Mouse (Mus musculus): ENCODE measurements around the gene Evc. TPM values are rescaled to one million over a fixed set of nuclear protein-coding genes. Genes with fewer than 3 reads are reported as not detected.

Evc gene
- total RNA-seq, 4 experiments from 2014 or later = 6.5 to 7.9 (median 7.2) TPM

GRCm38 (mm10) chr5:37242360-37243168 is 94.1 kb downstream of the Evc start:
- no peak for DNase-seq (ENCODE audit: low spot score)

GRCm38 (mm10) chr5:37241651-37242151 is 95.0 kb downstream of the Evc start, which contains the start of gene Crmp1:
Gene Crmp1, plus strand, starts transcription at chr5:37241940.
- no peak for DNase-seq (ENCODE audit: low spot score)

- no peak for DNase-seq (ENCODE audit: low spot score)
Observed at GRCm38 (mm10) chr5:37241224-37241623, 95.5 kb downstream of the Evc start.

GRCm38 (mm10) chr5:37240550-37240949 is 96.1 kb downstream of the Evc start:
- DNase-seq (ENCODE audit: low spot score) = no peak

Other genes starting within 250 kb of the Evc start
- gene Crmp1, start 95.0 kb downstream of the Evc start, total RNA-seq (2022) = under 1 TPM; 0.19 to 0.73 (median 0.39) TPM
- gene Evc2, start 1.6 kb upstream of the Evc start, total RNA-seq (2022) = 1 to 10 TPM; 4.9 to 8.0 (median 6.5) TPM